Mouse (Mus musculus) kidney, adult 2 months (tissue): Measurements from ENCODE around the gene Zfp57. TPM values are rescaled to one million over a fixed set of nuclear protein-coding genes. Genes with fewer than 3 reads are reported as not detected.

Experiments used
- DNase-seq: peaks from one replicate; pipeline ENCODE4 v3.0.0; 2021
- H3K27ac ChIP-seq: fragments of 200-500 bp; 2 replicates; pipeline ENCODE4 v1.5.1; 2012; ENCODE audit warnings: low read depth, low read length, control low read depth, inconsistent platforms; ENCODE audit not compliant: insufficient read depth
- H3K27me3 ChIP-seq: fragments of 200-500 bp; replicated peaks from 2 replicates; pipeline ENCODE4 v1.6.1; 2012; ENCODE audit warnings: mild to moderate bottlenecking, moderate library complexity, low read length, inconsistent platforms; ENCODE audit not compliant: control insufficient read depth, insufficient read depth
- H3K36me3 ChIP-seq: fragments of 200-500 bp; 2 replicates; pipeline ENCODE4 v1.6.1; 2012; ENCODE audit warnings: mild to moderate bottlenecking, moderate library complexity, low read length, inconsistent platforms; ENCODE audit not compliant: control insufficient read depth, insufficient read depth
- H3K4me1 ChIP-seq: fragments of 200-500 bp; 2 replicates; pipeline ENCODE4 v1.6.1; 2011; ENCODE audit warnings: low read length; ENCODE audit not compliant: control insufficient read depth, insufficient read depth
- H3K4me3 ChIP-seq: fragments of 200-500 bp; 2 replicates; pipeline ENCODE4 v1.5.1; 2011; ENCODE audit warnings: mild to moderate bottlenecking, low read depth, low read length, control low read depth; ENCODE audit not compliant: insufficient read depth
- CTCF ChIP-seq: fragments of 200-500 bp; conservative IDR thresholded peaks from 2 replicates; pipeline ENCODE4 v1.5.1; 2011; ENCODE audit warnings: low read depth, mild to moderate bottlenecking, control low read depth, low read length, moderate library complexity, mixed read lengths; ENCODE audit not compliant: insufficient read depth, insufficient read length
- POLR2A ChIP-seq: fragments of 200-500 bp; IDR thresholded peaks from one replicate; pipeline ENCODE4 v1.6.1; 2011; ENCODE audit warnings: low read depth, low read length, control low read depth
- WGBS: fragments of 180-500 bp; shearing (Covaris S2); methylation state at CpG from one replicate; pipeline ENCODE4 v1.1.7; 2018; 5-methylcytosine and 5-hydroxymethylcytosine counted together
- polyA plus RNA-seq: library from polyadenylated mRNA; depleted of rRNA; stranded (reverse); fragments of >200 nt; gene quantifications from 2 replicates; pipeline ENCODE4 v1.2.3, GENCODE M21; 2012; rRNA removed

Zfp57 gene
- 2.0 and 3.0 TPM in 2 replicates for polyA plus RNA-seq

DNA sequence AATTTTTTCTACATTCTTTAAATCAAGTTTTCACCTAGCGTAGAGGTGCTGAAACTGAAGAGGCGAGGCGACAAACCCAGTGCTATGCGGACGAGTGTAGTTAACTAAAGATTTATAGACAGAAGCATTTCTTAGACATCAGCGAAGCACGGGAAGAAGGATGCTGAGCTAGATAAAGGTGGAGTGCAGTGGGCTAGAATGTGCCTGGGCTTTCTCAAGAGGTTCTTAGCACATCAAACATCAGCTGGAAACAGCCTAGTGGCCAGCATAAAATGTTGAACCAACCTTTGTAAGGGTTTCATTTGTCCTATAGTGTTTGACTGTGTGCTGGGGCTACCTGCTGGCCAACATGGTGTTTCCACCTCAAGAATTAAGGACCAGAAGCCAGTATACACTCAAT is at the start of gene Zfp57:
TSS of gene Zfp57 (plus strand) at position 301 of the 400 bp plus-strand sequence.
- H3K36me3 ChIP-seq, result no peaks in the 10 kb centered on the region
- no peak within 1 kb of the TSS for H3K27ac ChIP-seq
- no peak for DNase-seq
- WGBS, result 89% methylated on average over 7 of the region's 7 CpGs
- H3K4me3 ChIP-seq, result no peak within 1 kb of the TSS
- H3K27me3 ChIP-seq, result no peaks in the 10 kb centered on the region
- H3K4me1 ChIP-seq, result no peaks in the 10 kb centered on the region; the same call in 1 of the 2 replicates
- TF ChIP-seq CTCF (no peak), POLR2A (no peak)

DNA sequence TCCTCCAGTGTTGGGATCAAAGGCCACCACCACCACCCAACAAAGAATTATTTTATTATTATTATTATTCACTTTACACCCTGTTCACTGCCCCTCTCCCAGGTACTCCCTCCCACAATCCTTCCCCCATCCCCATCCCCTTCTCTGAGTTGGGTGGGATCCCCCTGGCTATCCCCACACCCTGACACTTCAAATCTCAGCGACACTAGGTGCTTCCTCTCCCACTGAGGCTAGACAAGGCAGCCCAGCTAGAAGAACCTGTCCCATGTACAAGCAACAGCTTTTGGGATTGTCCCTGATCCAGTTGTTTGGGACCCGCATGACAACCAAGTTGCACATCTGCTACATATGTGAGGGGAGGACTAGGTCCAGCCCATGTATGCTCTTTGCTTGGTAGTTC is 48.3 kb upstream of the Zfp57 start:
- Histone ChIP-seq H3K4me3 (no peak overlapping the region), H3K36me3 (no peaks in the 10 kb centered on the region), H3K4me1 (peaks cover 5% of the 10 kb centered on the region; the same call in 1 of the 2 replicates), H3K27me3 (no peaks in the 10 kb centered on the region), H3K27ac (no peak overlapping the region)
- no peak for TF ChIP-seq POLR2A
- TF ChIP-seq CTCF, result no peak
- WGBS, result 84% methylated on average over 2 of the region's 2 CpGs
- DNase-seq, result no peak

DNA sequence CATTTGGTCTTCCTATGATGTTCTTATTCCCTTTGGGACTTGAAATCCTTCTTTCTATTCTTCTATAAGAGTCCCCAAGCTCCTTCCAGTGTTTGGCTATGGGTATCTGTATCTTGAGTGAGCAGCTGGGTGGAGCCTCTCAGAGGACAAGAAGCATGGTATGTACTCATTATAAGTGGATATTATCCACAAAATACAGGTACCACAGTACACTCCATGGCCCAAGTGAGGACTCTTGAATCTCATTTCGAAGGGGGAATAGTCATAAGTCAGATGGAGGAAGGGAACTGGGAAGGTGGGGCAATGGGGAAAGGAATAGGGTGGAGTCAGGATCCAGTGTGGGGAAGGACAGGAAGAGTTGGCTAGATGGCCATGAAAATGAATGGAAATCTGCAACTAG is 47.9 kb upstream of the Zfp57 start:
- Histone ChIP-seq H3K27me3 (no peaks in the 10 kb centered on the region), H3K27ac (no peak overlapping the region), H3K4me1 (peaks cover 6% of the 10 kb centered on the region; the same call in 1 of the 2 replicates), H3K36me3 (no peaks in the 10 kb centered on the region), H3K4me3 (no peak overlapping the region)
- WGBS, result 87% methylated on average over 1 of the region's 1 CpGs
- TF ChIP-seq CTCF (no peak), POLR2A (no peak)
- no peak for DNase-seq

DNA sequence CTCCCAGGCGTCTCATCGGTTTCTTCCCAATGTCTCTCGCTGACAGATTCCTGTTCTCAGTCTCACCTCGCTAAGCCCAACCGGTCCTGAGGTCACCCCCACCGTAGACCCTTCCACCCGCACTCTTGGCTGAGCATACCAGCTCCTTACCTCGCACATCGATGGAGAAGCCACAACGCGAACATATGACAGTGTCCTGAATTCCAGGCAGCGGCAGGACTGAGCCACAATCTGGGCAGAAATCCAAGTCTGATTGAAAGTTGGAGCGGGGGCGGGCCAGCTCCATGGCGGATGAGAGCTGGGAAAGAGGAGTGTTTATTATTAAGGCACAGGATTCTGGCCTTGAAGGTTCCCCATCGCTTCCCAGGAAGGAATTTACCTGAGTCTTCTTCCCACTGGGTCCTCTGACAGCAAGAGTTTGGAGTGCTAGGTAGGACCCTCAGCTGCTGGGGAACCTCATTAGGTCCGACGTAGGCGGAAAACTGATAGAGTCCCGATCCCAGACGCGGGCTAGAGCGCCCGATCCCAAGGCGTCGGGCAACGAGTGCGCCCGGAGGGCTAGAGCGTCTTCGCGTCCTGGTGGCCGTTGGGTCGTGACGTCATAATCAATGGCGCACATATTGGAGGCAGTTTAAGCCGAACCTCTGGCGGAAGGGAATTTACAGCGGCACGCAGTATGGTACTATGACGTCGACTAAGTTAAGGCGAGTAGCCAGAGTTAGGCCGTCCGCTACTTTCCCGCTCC is 42.8 kb upstream of the Zfp57 start, which contains the start of the genes Znrd1 and Znrd1as:
TSS of gene Znrd1 (minus strand) at position 561 of the 745 bp plus-strand sequence.
TSS of gene Znrd1as (plus strand) at position 594 of the 745 bp plus-strand sequence.
- H3K36me3 ChIP-seq, result no peaks in the 10 kb centered on the region
- H3K27me3 ChIP-seq, result no peaks in the 10 kb centered on the region
- TF ChIP-seq POLR2A (peak; percentile 65), CTCF (no peak)
- peaks cover 4% of the 10 kb centered on the region; the same call in 1 of the 2 replicates for H3K4me1 ChIP-seq
- peak within 1 kb of the TSS; percentile 71 for H3K4me3 ChIP-seq
- peak within 1 kb of the TSS; percentile 62 for H3K27ac ChIP-seq
- under 1% methylated on average over 46 of the region's 46 CpGs for WGBS
- peak; percentile 97 for DNase-seq

DNA sequence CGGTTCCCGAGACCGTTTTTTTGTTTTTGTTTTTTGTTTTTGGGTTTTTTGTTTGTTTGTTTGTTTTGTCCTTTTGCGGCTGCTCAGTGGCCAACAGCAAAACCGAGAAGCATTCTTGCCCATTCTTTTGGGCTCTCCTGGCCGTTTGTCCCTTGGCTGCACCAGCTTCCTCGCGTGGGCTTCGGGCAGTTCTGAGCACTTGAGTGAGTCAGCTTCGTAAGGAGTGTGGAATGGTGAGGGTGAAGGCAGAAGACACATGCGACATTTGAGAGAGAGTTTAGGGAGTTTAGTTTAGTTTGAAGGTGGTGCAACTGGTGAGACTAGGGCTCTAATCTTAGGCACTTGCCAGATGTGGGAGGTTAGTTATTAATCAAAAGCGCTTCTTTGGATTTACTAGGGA is 42.1 kb upstream of the Zfp57 start:
- TF ChIP-seq CTCF, result no peak
- no peak for TF ChIP-seq POLR2A
- Histone ChIP-seq H3K27ac (0 out of 2 replicates have a peak overlapping the region, but pooled peaks have one; percentile 22), H3K27me3 (no peaks in the 10 kb centered on the region), H3K4me3 (peak overlapping the region; percentile 71), H3K4me1 (peaks cover 4% of the 10 kb centered on the region; the same call in 1 of the 2 replicates), H3K36me3 (no peaks in the 10 kb centered on the region)
- DNase-seq, result peak; percentile 25
- 4% methylated on average over 12 of the region's 12 CpGs for WGBS

DNA sequence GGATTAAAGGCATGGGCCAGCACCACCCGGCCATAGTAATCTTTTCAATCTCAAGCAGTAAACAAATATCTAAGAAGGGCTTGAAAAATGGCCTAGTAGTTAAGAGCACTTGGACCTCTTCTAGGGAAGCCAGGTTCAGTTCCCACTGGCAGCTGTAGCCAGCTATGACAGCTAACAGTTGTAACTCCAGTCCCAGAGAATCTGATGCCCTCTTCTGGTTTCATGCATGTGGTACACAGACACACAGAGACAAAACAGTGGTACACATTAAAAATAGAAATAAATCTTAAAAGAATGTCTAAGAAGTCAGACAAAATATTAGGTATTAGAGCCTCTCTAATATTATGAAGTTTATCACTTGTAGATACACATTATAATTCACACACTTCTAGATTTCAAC is 39.8 kb upstream of the Zfp57 start:
- no peak overlapping the region for H3K27ac ChIP-seq
- WGBS, result 68% methylated on average over 1 of the region's 1 CpGs
- no peak for DNase-seq
- no peaks in the 10 kb centered on the region for H3K27me3 ChIP-seq
- no peak overlapping the region for H3K4me3 ChIP-seq
- TF ChIP-seq CTCF (no peak), POLR2A (no peak)
- H3K36me3 ChIP-seq, result no peaks in the 10 kb centered on the region; the same call in 1 of the 2 replicates
- peaks cover 4% of the 10 kb centered on the region; the same call in 1 of the 2 replicates for H3K4me1 ChIP-seq

DNA sequence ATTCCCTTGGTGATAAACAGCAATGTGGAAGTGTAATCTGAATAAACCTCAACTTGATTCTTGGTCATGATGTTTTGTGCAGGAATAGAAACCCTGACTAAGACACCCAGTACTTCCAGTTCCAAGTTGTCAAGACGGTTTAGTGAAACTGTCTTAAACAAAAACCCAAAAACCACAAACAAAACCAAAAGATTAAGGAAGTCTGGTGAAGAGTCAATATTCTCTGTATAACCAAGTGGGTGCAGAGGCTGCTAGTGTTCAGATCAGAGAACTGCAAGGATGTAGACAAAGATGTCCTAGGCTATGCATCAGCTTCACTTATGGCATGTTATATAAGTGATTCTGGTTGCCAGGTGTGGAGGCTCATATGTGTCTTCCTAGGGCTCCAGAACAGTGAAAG is 34.1 kb upstream of the Zfp57 start:
- no peak overlapping the region for H3K4me3 ChIP-seq
- H3K27me3 ChIP-seq, result no peaks in the 10 kb centered on the region
- WGBS, result 84% methylated on average over 1 of the region's 1 CpGs

More for the DNA sequence above, 34.1 kb upstream of the Zfp57 start:
- Histone ChIP-seq H3K36me3 (no peaks in the 10 kb centered on the region; the same call in 1 of the 2 replicates), H3K4me1 (no peaks in the 10 kb centered on the region), H3K27ac (no peak overlapping the region)
- no peak for TF ChIP-seq CTCF
- no peak for TF ChIP-seq POLR2A
- no peak for DNase-seq
